Mouse (Mus musculus): ENCODE measurements around the gene Olfr370.

- TF ChIP-seq NELFE (IDR thresholded peaks at IDR 0.05; ENCODE audit: low read depth, low read length) (no peak), MAZ (IDR thresholded peaks at IDR 0.05; ENCODE audit: low read depth, low read length) (no peak), SIN3A (IDR thresholded peaks at IDR 0.05; ENCODE audit: low read length) (no peak), USF1 (IDR thresholded peaks at IDR 0.05; ENCODE audit: low read depth, low read length) (no peak), ZKSCAN1 (IDR thresholded peaks at IDR 0.05; ENCODE audit: borderline replicate concordance, low read depth, low read length) (no peak), GABPA (IDR thresholded peaks at IDR 0.05; ENCODE audit: insufficient replicate concordance, low read depth, low read length) (no peak), ZC3H11A (IDR thresholded peaks at IDR 0.05; ENCODE audit: low read depth, low read length) (no peak), POLR2A (IDR thresholded peaks at IDR 0.05; ENCODE audit: low read depth, low read length) (no peak), CTCF (conservative IDR thresholded peaks at IDR 0.05 in 1 of 2, IDR thresholded peaks at IDR 0.05 in 1 of 2; ENCODE audit: low read depth in 2 of 2, low read length in 2 of 2) (no peak), MAX (IDR thresholded peaks at IDR 0.05; ENCODE audit: low read length) (no peak), CHD2 (IDR thresholded peaks at IDR 0.05; ENCODE audit: low read length) (no peak)
Measured at GRCm38 (mm10) chr8:83567668-83568067, 32.1 kb downstream of the Olfr370 start.

Measured in CH12.LX (cell line).